Mouse (Mus musculus) CD8-positive naive resting alpha-beta T cell, adult 2 months (primary cell): ENCODE results near the gene Ggps1.
"Not testable (repeated sequence)": the region's sequence is repeated elsewhere in the genome, so short reads cannot be mapped to it uniquely, and the experiment has no call there.

Experiments
- DNase-seq, 2 experiments: peaks; one replicate each; pipeline ENCODE4 v3.0.0; 2022; ENCODE audit warnings: low read depth in 2 of 2, low spot score in 2 of 2

Gene Ggps1

GRCm38 (mm10) chr13:14039292-14039965 is 23.9 kb downstream of the Ggps1 start, which contains the start of gene Tbce:
Gene Tbce, minus strand, starts transcription at chr13:14039638.
- peak; percentile 85 to 89 for DNase-seq

DNA sequence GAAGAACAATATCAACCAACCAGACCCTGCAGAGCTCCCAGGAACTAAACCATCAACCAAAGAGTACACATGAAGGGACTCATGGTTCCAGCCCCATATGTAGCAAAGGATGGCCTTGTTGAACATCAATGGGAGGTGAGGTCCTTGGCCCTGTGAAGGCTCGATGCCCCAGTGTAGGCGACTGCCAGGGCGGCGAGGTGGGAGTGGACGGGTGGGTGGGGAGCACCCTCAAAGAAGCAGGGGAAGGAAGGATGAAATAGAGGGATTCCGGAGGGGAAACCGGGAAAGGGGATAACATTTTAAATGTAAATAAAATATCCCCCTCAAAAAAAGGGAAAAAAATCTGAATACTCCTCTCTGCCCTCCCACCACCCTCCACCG is 24.4 kb downstream of the Ggps1 start:
- DNase-seq = no peak

DNA sequence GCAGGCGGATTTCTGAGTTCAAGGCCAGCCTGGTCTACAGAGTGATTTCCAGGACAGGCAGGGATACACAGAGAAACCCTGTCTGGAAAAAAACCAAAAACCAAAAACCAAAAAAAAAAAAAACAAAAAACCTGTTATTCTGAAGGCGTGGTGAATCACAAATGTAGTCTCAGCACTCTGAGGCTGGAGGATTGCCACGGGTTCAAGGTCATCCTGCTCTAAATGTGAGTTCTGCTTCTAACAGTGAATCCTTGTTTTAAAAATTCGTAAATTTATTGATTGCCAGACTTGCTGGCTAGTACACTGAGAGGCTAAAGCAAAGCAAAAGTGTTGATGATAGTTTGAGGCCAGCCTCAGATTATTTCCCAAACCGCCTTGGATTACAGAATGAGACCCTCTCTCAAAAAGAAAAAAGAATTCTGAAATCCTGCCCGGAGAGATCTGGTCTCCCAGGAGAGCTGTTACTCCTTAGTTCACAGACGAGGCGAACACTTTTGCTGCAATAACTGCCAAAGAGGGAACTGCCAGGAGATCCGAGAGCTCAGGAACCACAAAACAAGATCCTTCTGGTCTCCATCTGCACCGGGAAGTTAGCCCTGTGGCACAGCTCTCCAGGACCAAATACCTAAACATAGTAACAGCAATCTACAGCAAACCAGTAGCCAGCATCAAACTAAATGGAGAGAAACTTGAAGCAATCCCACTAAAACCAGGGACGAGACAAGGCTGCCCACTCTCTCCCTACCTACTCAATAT is 27.2 kb downstream of the Ggps1 start:
- no peak for DNase-seq

DNA sequence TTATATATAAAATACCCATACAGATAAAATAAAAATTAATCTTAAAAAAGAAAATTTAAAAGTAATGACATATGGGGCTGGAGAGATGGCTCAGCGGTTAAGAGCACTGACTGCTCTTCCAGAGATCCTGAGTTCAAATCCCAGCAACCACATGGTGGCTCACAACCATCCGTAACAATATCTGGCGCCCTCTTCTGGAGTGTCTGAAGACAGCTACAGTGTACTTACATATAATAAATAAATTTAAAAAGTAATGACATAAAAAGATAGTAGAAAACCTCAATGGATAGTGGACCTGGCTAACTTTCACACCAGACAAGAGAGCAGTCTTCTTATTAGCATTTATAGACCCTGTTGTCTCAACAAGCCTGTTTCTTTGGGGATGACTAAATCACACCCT is 27.9 kb downstream of the Ggps1 start:
- not testable (repeated sequence) for DNase-seq

- no peak for DNase-seq
Measured at GRCm38 (mm10) chr13:14034073-14034348, 29.3 kb downstream of the Ggps1 start.

DNA sequence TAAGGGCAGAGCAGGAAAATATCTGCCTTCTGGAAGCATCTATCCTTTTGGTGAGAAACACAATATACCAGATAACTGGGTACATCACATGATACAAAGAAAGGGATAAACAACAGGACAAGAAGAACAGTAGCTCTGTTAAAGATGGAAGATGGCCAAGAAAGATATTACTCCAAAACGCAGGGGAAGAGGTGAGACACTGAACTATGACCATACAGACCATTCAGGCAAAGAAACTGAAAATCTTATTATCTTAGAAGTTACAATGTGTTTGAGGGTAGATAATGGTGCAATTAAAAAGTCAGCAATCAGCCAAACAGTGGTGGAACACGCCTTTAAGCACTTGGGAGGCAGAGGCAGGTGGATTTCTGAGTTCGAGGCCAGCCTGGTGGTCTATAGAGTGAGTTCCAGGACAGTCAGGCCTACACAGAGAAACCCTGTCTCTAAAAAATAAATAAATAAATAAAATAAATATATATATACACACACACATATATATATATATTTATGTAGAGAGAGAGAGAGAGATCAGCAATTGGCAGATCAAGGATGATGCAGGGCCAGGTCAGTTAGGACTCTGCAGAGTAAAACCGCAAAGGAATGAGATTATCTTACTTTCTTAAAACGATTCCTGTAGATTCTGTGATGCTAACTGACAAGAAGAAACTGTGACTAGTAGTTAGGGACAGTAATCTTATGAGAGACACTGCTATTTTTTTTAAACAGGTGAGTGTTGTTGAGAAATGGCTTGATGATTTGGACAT is 29.8 kb downstream of the Ggps1 start:
- DNase-seq = no peak

DNA sequence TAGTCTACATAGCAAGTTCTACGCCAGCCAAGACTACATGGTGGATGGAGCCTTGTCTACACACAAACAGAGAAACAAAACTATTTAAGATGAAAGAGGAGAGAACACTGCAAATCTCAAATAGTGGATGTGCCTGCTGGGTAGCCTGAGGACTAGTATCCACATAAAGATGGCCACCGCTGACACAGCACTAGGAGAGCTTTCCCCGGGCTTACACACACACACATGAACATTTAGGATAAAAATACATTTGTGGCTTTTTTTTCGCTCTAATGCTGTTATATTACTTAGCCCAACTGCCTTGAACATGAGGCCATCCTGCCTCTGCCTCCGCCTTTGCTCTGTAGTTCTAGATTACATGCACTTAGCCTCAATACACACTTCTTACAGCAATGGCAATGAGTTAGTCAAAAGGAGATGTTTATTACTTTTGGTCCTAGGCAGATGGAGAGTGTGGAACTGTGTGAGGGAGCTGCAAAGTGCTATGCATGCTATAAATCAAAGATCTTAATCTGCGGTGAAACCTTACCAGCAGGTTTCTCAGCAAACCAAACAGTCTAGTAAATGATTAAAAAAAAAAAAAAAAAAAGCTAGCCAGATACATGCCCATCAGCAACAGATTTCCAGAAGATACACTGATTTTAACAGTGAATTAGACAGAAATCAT is 37.0 kb downstream of the Ggps1 start:
- no peak for DNase-seq

DNA sequence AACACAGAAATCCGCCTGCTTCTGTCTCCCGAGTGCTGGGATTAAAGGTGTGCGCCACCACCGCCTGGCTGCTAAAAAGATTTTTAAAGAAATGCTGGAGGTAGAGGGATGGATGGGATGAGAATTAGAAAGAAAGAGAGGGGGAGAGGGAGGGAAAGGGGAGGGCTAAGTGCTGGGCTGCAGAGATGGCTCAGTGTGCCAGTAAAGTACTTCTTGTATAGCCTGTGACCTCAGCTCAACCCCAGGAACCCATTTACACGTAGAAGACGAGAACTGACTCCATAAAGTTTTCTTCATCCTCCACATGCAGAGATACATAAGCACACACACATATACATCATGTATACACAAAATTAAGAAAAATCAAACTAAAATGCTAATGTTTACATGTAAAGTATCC is 37.7 kb downstream of the Ggps1 start:
- DNase-seq = no peak

- DNase-seq = not testable (repeated sequence)
Measured at GRCm38 (mm10) chr13:14021417-14021816, 41.9 kb downstream of the Ggps1 start.

- DNase-seq = no peak
Measured at GRCm38 (mm10) chr13:14018852-14019251, 44.4 kb downstream of the Ggps1 start.

- no peak for DNase-seq
Measured at GRCm38 (mm10) chr13:14018283-14018682, 45.0 kb downstream of the Ggps1 start.

GRCm38 (mm10) chr13:14015609-14016008 is 47.7 kb downstream of the Ggps1 start:
- no peak for DNase-seq

DNA sequence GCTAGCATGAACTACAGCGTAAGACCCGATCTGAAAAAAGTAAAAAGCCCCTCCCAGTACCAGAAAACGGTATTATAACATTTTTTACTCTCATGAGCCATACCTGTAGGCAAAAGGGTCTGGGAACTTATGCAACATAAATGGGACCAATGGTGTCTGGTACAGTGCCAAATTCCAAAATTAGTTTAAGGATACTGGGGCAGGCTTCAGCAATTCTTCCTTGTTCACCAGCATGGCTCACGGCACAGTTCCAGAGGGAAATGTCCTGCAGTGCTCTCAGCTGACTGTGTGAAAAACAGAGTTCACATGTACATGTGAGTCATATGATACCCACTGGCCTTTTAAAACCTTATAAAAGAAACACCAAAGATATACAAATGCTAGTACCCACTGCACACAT is 48.7 kb downstream of the Ggps1 start:
- DNase-seq = no peak

- no peak for DNase-seq
Measured at GRCm38 (mm10) chr13:14014001-14014400, 49.3 kb downstream of the Ggps1 start.

GRCm38 (mm10) chr13:14011454-14011995 is 51.8 kb downstream of the Ggps1 start:
- DNase-seq = no peak

- no peak for DNase-seq
Measured at GRCm38 (mm10) chr13:14006056-14006455, 57.2 kb downstream of the Ggps1 start.

- no peak for DNase-seq
Measured at GRCm38 (mm10) chr13:14004999-14005398, 58.3 kb downstream of the Ggps1 start.

- DNase-seq = no peak
Measured at GRCm38 (mm10) chr13:14004086-14004485, 59.2 kb downstream of the Ggps1 start.

DNA sequence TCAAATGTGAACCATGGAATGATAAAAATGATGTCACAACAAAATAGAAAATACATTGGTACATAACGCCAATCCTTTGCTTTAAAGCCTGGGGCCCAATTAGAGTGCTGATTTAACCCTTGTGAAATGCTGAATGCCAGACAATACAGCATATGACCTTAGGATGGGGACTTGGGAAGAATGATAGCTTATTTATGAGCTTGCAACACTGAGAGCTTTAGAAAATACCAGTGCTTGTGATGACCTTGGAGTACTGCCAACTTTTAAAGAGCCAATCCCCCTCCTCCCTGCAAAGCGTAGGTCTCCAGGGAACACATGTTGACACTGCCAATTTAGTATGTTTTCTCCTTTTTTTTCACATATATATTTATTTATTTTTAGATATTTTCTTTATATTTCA is 60.6 kb downstream of the Ggps1 start:
- DNase-seq = no peak
